Mouse (Mus musculus) E14TG2a.4 (cell line): Measurements from ENCODE around the gene Ttc28.

Source experiments
- H3K27me3 ChIP-seq: 2 replicates; pipeline ENCODE4 v1.6.1; 2014; ENCODE audit warnings: low read length, control low read depth; ENCODE audit not compliant: insufficient read depth
- H3K36me3 ChIP-seq: 2 replicates; pipeline ENCODE4 v1.6.1; 2014; ENCODE audit warnings: low read length, control low read depth; ENCODE audit not compliant: insufficient read depth
- H3K4me1 ChIP-seq: replicated peaks from 2 replicates; pipeline ENCODE4 v1.6.1; 2014; ENCODE audit warnings: low read depth, low read length, control low read depth
- H3K4me3 ChIP-seq: replicated peaks from 2 replicates; pipeline ENCODE4 v1.5.1; 2014; ENCODE audit warnings: mild to moderate bottlenecking, low read length
- H3K9me3 ChIP-seq: 2 replicates; pipeline ENCODE4 v1.6.1; 2014; ENCODE audit warnings: low read length, control low read depth
- CTCF ChIP-seq: conservative IDR thresholded peaks from 2 replicates; pipeline ENCODE4 v1.5.1; 2014; ENCODE audit warnings: low read length
- NANOG ChIP-seq: IDR thresholded peaks from 2 replicates; pipeline ENCODE4 v1.6.1; 2014; ENCODE audit warnings: borderline replicate concordance, low read length, mixed read lengths
- POU5F1 ChIP-seq: IDR thresholded peaks from 2 replicates; pipeline ENCODE4 v1.6.1; 2014; ENCODE audit warnings: low read length, borderline replicate concordance

The Ttc28 gene

DNA sequence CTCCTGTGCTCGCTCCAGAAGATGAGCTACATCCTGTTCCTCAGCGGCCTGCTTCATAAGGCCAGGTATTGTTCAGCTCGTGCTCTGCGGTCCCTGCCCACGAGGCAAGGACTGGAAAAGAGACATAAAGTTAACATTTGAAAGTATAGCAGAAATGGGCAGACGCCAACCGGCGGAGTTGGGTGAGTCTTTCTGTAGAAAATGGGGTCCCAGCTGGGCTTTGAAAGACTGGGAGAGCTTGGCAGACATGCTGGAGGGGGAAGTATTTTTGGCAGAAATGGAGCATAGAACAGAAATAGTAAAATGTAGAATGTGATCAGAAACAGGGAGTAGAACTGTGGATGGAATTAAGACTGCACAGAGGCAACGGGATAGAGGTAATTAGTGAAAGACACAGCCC is 149.3 kb downstream of the Ttc28 start:
- Histone ChIP-seq H3K4me1 (peaks cover 21% of the 10 kb centered on the region), H3K9me3 (no peaks in the 10 kb centered on the region), H3K4me3 (no peak overlapping the region), H3K36me3 (no peaks in the 10 kb centered on the region), H3K27me3 (no peaks in the 10 kb centered on the region; the same call in none of the 2 replicates)
- TF ChIP-seq CTCF: no peak
- TF ChIP-seq NANOG: no peak
- no peak for TF ChIP-seq POU5F1

DNA sequence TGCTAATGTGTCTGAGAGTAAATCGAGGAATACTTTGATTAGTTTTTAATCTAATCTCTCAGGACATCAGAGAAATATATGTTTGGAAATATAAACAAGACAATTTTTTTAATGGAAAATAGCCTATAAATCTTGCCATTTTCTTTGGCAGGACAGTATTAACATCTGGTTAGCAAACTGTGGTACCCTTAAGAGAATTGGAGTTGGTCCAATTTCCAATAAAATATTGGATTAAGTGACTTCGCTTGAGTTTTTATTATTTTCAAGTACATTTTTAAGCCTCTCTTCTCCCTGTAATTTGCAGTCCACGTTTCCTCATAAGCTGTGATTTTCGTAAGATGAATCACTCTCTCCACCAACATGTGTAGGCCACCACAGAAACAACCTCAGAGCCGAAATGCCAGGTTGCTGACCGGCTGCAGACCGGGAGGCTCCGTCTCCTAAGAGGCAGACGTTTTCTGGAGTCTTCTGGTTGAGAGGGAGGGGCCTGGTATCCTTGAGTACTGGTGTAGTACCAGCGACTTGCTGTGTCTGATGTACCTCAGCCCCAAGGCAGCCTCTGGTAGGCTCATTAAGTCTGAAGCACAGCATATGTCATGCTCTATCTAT is 153.2 kb downstream of the Ttc28 start:
- Histone ChIP-seq H3K4me3 (no peak overlapping the region), H3K36me3 (no peaks in the 10 kb centered on the region), H3K27me3 (peaks cover 10% of the 10 kb centered on the region), H3K4me1 (peaks cover 10% of the 10 kb centered on the region; the same call in 1 of the 2 replicates), H3K9me3 (no peaks in the 10 kb centered on the region)
- TF ChIP-seq POU5F1: no peak
- no peak for TF ChIP-seq NANOG
- no peak for TF ChIP-seq CTCF

DNA sequence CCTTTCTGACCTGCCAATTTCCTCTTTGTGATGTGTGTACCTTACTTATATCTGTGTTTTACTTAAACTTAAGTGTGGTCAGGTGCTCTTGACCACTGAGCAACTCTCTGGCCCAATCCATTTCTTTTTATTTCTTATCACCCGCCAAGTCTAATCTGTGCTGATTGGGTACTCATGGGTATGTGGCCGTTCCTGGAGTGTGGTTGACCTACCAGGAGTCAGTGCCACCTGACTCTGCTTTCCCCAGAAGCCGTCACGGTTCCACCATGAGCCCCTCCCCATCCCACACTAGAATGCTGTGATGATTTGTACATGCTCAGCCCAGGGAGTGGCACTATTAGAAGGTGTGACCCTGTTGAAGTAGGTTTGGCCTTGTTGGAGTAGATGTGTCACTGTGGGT is 153.9 kb downstream of the Ttc28 start:
- no peak for TF ChIP-seq NANOG
- TF ChIP-seq CTCF: no peak
- no peak for TF ChIP-seq POU5F1
- Histone ChIP-seq H3K36me3 (no peaks in the 10 kb centered on the region), H3K27me3 (peaks cover 10% of the 10 kb centered on the region), H3K4me3 (no peak overlapping the region), H3K9me3 (no peaks in the 10 kb centered on the region), H3K4me1 (peaks cover 10% of the 10 kb centered on the region; the same call in 1 of the 2 replicates)

DNA sequence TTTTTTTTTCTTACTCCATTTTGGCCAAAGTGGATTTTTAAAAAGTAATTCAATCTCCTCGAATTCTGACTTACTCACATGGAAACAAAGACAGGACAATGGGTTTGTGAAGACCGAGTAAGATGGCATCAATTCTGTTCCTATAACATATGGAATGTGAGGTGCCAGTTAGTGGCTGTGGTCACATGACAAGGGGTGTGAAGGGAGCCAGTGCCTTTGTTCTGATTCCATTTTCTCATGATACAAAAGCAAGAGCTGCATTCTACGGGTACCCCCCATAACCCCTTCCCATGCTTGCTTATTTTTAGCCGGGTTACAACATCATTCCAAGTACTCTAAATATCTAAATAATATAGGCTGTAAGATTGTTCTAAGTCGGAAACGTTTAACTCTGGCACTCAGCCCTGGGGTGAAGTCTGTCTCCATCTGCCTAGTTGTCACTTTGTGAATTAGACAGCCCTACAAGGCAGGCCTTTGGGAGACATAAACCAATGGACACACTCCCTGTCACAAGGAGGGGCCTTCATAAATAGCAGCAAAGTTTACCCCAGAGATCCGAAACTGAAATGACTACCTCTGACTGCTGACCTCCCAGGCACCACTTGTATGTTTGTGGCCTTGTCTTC is 157.6 kb downstream of the Ttc28 start:
- Histone ChIP-seq H3K4me1 (peaks cover 9% of the 10 kb centered on the region), H3K9me3 (no peaks in the 10 kb centered on the region), H3K4me3 (no peak overlapping the region)

DNA sequence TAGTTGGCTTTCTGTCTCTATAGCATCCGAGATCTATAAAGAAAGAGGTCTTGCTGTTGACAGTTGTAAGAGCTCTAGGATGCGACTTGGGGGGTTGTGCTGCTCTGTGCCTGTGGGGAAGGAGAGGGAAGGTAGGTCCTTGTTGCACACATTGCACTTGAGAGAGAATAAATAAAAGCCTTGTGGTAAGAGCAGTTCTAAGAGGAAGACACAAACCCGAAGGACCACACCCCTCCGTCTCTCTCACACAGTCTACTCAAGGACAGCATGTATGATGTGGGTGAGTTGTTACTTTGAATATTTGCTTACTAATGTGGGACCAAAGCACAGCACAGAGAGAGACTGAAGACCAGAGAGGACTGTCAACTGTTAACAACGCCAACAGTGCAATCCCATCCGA is 160.2 kb downstream of the Ttc28 start:
- TF ChIP-seq CTCF (no peak), POU5F1 (no peak), NANOG (no peak)
- Histone ChIP-seq H3K4me1 (peaks cover 34% of the 10 kb centered on the region), H3K9me3 (no peaks in the 10 kb centered on the region), H3K36me3 (no peaks in the 10 kb centered on the region), H3K4me3 (no peak overlapping the region), H3K27me3 (peaks cover 21% of the 10 kb centered on the region)

More for the DNA sequence above, 157.6 kb downstream of the Ttc28 start:
- no peak for TF ChIP-seq NANOG
- TF ChIP-seq CTCF: no peak
- TF ChIP-seq POU5F1: no peak
- Histone ChIP-seq H3K27me3 (peaks cover 16% of the 10 kb centered on the region), H3K36me3 (no peaks in the 10 kb centered on the region)

DNA sequence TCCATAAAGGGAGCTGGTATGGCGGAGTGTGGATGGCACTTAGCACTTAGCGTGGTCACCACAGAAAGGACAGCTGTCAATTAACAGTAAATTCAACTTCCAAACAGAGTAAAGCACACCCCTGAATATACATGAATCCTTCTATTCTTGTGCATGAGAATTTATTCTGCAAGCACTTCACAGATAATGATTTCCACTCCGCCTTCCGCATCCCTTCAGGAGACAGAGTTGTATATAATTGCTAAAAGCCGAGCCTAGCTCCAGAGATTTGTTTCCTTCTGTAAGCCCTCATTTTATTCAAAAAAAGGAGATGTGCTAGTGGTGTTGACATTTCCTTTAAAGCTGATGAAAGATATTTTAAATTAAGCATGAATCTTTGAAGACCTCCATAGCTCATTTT is 162.3 kb downstream of the Ttc28 start:
- Histone ChIP-seq H3K4me3 (no peak overlapping the region), H3K36me3 (no peaks in the 10 kb centered on the region), H3K27me3 (peaks cover 16% of the 10 kb centered on the region), H3K9me3 (no peaks in the 10 kb centered on the region), H3K4me1 (peaks cover 55% of the 10 kb centered on the region)
- TF ChIP-seq POU5F1 (no peak), NANOG (no peak), CTCF (no peak)

DNA sequence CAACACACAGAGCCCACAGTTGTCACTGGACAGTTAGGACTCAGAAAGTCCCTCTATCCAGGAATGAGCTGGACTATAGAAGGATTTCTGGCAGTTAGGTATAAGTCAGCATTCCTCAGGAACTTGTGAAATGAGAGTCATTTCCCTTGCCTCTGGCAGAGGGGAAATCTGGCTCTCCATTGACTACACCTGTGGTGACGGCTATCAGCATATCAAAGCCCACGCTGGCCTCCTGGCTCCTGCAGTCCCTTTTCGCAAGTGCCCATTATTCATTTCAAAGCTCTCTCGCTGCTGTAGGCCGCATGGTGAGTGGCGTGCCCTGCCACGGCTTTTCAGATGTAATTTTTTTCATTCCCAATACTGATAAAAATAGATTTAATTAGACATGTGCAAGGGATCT is 164.6 kb downstream of the Ttc28 start:
- Histone ChIP-seq H3K9me3 (no peaks in the 10 kb centered on the region), H3K27me3 (peaks cover 16% of the 10 kb centered on the region), H3K4me3 (0 out of 2 replicates have a peak overlapping the region, but pooled peaks have one; percentile 26), H3K4me1 (peaks cover 65% of the 10 kb centered on the region), H3K36me3 (no peaks in the 10 kb centered on the region)
- TF ChIP-seq POU5F1 (peak; percentile 68; the same call in 1 of the 2 replicates), NANOG (peak; percentile 56; the same call in 1 of the 2 replicates), CTCF (no peak)

DNA sequence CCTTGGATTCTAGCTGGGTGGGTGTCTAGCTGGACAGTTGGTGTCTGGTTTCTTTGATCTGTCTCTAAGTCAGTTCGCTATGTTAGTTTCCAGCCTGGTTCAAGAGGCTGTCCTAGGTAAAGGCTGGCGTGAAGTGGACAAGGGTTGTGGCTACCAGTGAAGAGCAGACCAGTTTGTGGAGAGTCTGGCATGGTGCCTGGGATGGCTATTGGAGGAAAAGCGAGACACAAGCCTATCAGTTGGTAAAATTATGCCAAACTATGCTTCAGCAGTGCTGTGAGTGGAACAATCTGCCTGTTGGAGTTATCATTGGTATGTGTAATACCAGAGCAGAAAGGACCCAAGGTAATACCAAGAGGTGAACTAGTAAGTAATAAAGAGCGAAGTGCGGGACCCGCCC is 166.8 kb downstream of the Ttc28 start:
- Histone ChIP-seq H3K4me1 (peaks cover 65% of the 10 kb centered on the region), H3K9me3 (no peaks in the 10 kb centered on the region), H3K27me3 (peaks cover 10% of the 10 kb centered on the region), H3K36me3 (no peaks in the 10 kb centered on the region), H3K4me3 (no peak overlapping the region)
- TF ChIP-seq CTCF: no peak
- TF ChIP-seq NANOG: no peak
- TF ChIP-seq POU5F1: no peak
